Mouse (Mus musculus) neural tube, embryonic 12.5 days (tissue): ENCODE results near the gene Senp1. TPM values are rescaled to one million over a fixed set of nuclear protein-coding genes. Genes with fewer than 3 reads are reported as not detected.

Experiments
- ATAC-seq: fragments of 200-750 bp; cut with Nextera tagmentation; 2 replicates; pipeline ENCODE4 v1.8.0; 2017; ENCODE audit warnings: low read depth, mild to moderate bottlenecking, moderate TSS enrichment, moderate library complexity; ENCODE audit not compliant: low FRiP score
- H3K27ac ChIP-seq: fragments of 300-500 bp; sonication (generic); 2 replicates; pipeline ENCODE4 v1.5.1; 2016
- H3K27me3 ChIP-seq: fragments of 300-500 bp; sonication (generic); replicated peaks from 2 replicates; pipeline ENCODE4 v1.6.1; 2016; ENCODE audit warnings: mild to moderate bottlenecking
- H3K36me3 ChIP-seq: fragments of 300-500 bp; sonication (generic); 2 replicates; pipeline ENCODE4 v1.6.1; 2016; ENCODE audit warnings: mild to moderate bottlenecking
- H3K4me1 ChIP-seq: fragments of 300-500 bp; sonication (generic); 2 replicates; pipeline ENCODE4 v1.6.1; 2016
- H3K4me2 ChIP-seq: fragments of 300-500 bp; sonication (generic); replicated peaks from 2 replicates; pipeline ENCODE4 v1.6.1; 2016; ENCODE audit warnings: mild to moderate bottlenecking
- H3K4me3 ChIP-seq: fragments of 300-500 bp; sonication (generic); 2 replicates; pipeline ENCODE4 v1.5.1; 2016
- H3K9ac ChIP-seq: fragments of 300-500 bp; sonication (generic); 2 replicates; pipeline ENCODE4 v1.6.1; 2016; ENCODE audit warnings: mild to moderate bottlenecking
- H3K9me3 ChIP-seq: fragments of 300-500 bp; sonication (generic); 2 replicates; pipeline ENCODE4 v1.6.1; 2016; ENCODE audit warnings: mild to moderate bottlenecking
- WGBS: fragments of 180-500 bp; shearing (Covaris S2); methylation state at CpG from one replicate; pipeline ENCODE4 v1.1.7; 2016; 5-methylcytosine and 5-hydroxymethylcytosine counted together
- polyA plus RNA-seq: library from polyadenylated mRNA; unstranded; fragments of >200 nt; fragmentation: Nextera tagmentation; extraction: Ambion mirVana; gene quantifications from 2 replicates; pipeline ENCODE4 v1.2.1, GENCODE M21; 2016

The Senp1 gene
- polyA plus RNA-seq, 1 experiment from 2014 or later: 33.1 TPM

- no peak for ATAC-seq
- Histone ChIP-seq H3K4me1 (no peaks in the 10 kb centered on the region), H3K4me2 (no peak overlapping the region), H3K4me3 (no peak overlapping the region), H3K9me3 (no peaks in the 10 kb centered on the region), H3K27me3 (no peaks in the 10 kb centered on the region), H3K9ac (no peak overlapping the region), H3K36me3 (no peaks in the 10 kb centered on the region), H3K27ac (no peak overlapping the region)
- 96% methylated on average over 6 of the region's 6 CpGs for WGBS
Observed at GRCm38 (mm10) chr15:98102401-98102800, 8.9 kb upstream of the Senp1 start.

GRCm38 (mm10) chr15:98098519-98098918 lies 5.0 kb upstream of the Senp1 start:
- H3K36me3 ChIP-seq: no peaks in the 10 kb centered on the region
- H3K9me3 ChIP-seq: no peaks in the 10 kb centered on the region
- no peak for ATAC-seq
- no peak overlapping the region for H3K4me3 ChIP-seq
- H3K9ac ChIP-seq: no peak overlapping the region
- H3K27me3 ChIP-seq: no peaks in the 10 kb centered on the region
- no peaks in the 10 kb centered on the region for H3K4me1 ChIP-seq
- WGBS: 92% methylated on average over 9 of the region's 9 CpGs
- no peak overlapping the region for H3K4me2 ChIP-seq
- no peak overlapping the region for H3K27ac ChIP-seq

GRCm38 (mm10) chr15:98096957-98097356 lies 3.4 kb upstream of the Senp1 start:
- WGBS: 54% methylated on average over 3 of the region's 3 CpGs
- no peak overlapping the region for H3K9ac ChIP-seq
- no peaks in the 10 kb centered on the region for H3K27me3 ChIP-seq
- H3K4me2 ChIP-seq: no peak overlapping the region
- H3K9me3 ChIP-seq: no peaks in the 10 kb centered on the region
- no peak overlapping the region for H3K4me3 ChIP-seq
- no peaks in the 10 kb centered on the region for H3K36me3 ChIP-seq
- H3K4me1 ChIP-seq: peaks cover 3% of the 10 kb centered on the region
- no peak for ATAC-seq
- no peak overlapping the region for H3K27ac ChIP-seq

- 89% methylated on average over 12 of the region's 12 CpGs for WGBS
- Histone ChIP-seq H3K27ac (no peak overlapping the region), H3K4me2 (no peak overlapping the region), H3K4me3 (no peak overlapping the region), H3K9ac (no peak overlapping the region), H3K9me3 (no peaks in the 10 kb centered on the region), H3K27me3 (no peaks in the 10 kb centered on the region), H3K4me1 (peaks cover 11% of the 10 kb centered on the region), H3K36me3 (no peaks in the 10 kb centered on the region)
- ATAC-seq: no peak
Observed at GRCm38 (mm10) chr15:98094905-98095304, 1.4 kb upstream of the Senp1 start.

GRCm38 (mm10) chr15:98092372-98093120 lies 998 bp downstream of the Senp1 start, which contains the start of gene Pfkm:
Gene Pfkm (plus strand): TSS chr15:98092589.
- Histone ChIP-seq H3K9ac (peak within 1 kb of the TSS; percentile 89), H3K4me1 (peaks cover 11% of the 10 kb centered on the region), H3K4me2 (peak within 1 kb of the TSS; percentile 75), H3K9me3 (no peaks in the 10 kb centered on the region), H3K36me3 (peaks cover 8% of the 10 kb centered on the region; the same call in 1 of the 2 replicates), H3K4me3 (peak within 1 kb of the TSS; percentile 89), H3K27ac (peak within 1 kb of the TSS; percentile 86), H3K27me3 (no peaks in the 10 kb centered on the region)
- under 1% methylated on average over 30 of the region's 30 CpGs for WGBS
- peak; percentile 13; the same call in 1 of the 2 replicates for ATAC-seq

- Histone ChIP-seq H3K27me3 (no peaks in the 10 kb centered on the region), H3K9me3 (no peaks in the 10 kb centered on the region), H3K27ac (no peak overlapping the region), H3K4me2 (peak overlapping the region; percentile 75), H3K4me1 (peaks cover 11% of the 10 kb centered on the region), H3K36me3 (peaks cover 8% of the 10 kb centered on the region; the same call in 1 of the 2 replicates), H3K9ac (peak overlapping the region; percentile 89), H3K4me3 (peak overlapping the region; percentile 89)
- 35% methylated on average over 4 of the region's 4 CpGs for WGBS
- ATAC-seq: no peak
Observed at GRCm38 (mm10) chr15:98091841-98092240, 1.7 kb downstream of the Senp1 start.

- Histone ChIP-seq H3K4me1 (peaks cover 11% of the 10 kb centered on the region), H3K27ac (no peak overlapping the region), H3K4me2 (no peak overlapping the region), H3K27me3 (no peaks in the 10 kb centered on the region), H3K9ac (no peak overlapping the region), H3K9me3 (no peaks in the 10 kb centered on the region), H3K36me3 (peaks cover 23% of the 10 kb centered on the region), H3K4me3 (no peak overlapping the region)
- 76% methylated on average over 9 of the region's 9 CpGs for WGBS
- ATAC-seq: no peak
Observed at GRCm38 (mm10) chr15:98089421-98090183, 3.9 kb downstream of the Senp1 start.

GRCm38 (mm10) chr15:98088889-98089288 lies 4.7 kb downstream of the Senp1 start:
- Histone ChIP-seq H3K9me3 (no peaks in the 10 kb centered on the region), H3K27me3 (no peaks in the 10 kb centered on the region), H3K4me1 (peaks cover 11% of the 10 kb centered on the region), H3K9ac (no peak overlapping the region), H3K4me2 (no peak overlapping the region), H3K27ac (no peak overlapping the region), H3K36me3 (peaks cover 24% of the 10 kb centered on the region), H3K4me3 (no peak overlapping the region)
- WGBS: 98% methylated on average over 1 of the region's 1 CpGs
- ATAC-seq: no peak

- 85% methylated on average over 6 of the region's 6 CpGs for WGBS
- H3K9ac ChIP-seq: no peak overlapping the region
- H3K27ac ChIP-seq: no peak overlapping the region
- H3K4me1 ChIP-seq: no peaks in the 10 kb centered on the region
- no peak for ATAC-seq
- no peaks in the 10 kb centered on the region for H3K27me3 ChIP-seq
- H3K4me3 ChIP-seq: no peak overlapping the region
- peaks cover 57% of the 10 kb centered on the region for H3K36me3 ChIP-seq
- no peak overlapping the region for H3K4me2 ChIP-seq
- H3K9me3 ChIP-seq: no peaks in the 10 kb centered on the region
Observed at GRCm38 (mm10) chr15:98076901-98077300, 16.6 kb downstream of the Senp1 start.

- no peaks in the 10 kb centered on the region for H3K4me1 ChIP-seq
- ATAC-seq: no peak
- no peak overlapping the region for H3K4me3 ChIP-seq
- 91% methylated on average over 16 of the region's 16 CpGs for WGBS
- no peak overlapping the region for H3K9ac ChIP-seq
- no peaks in the 10 kb centered on the region for H3K27me3 ChIP-seq
- no peak overlapping the region for H3K4me2 ChIP-seq
- no peaks in the 10 kb centered on the region for H3K9me3 ChIP-seq
- peaks cover 58% of the 10 kb centered on the region for H3K36me3 ChIP-seq
- no peak overlapping the region for H3K27ac ChIP-seq
Observed at GRCm38 (mm10) chr15:98075034-98075433, 18.5 kb downstream of the Senp1 start.

GRCm38 (mm10) chr15:98074521-98074920 lies 19.0 kb downstream of the Senp1 start:
- Histone ChIP-seq H3K9me3 (no peaks in the 10 kb centered on the region), H3K4me1 (no peaks in the 10 kb centered on the region), H3K27me3 (no peaks in the 10 kb centered on the region), H3K9ac (no peak overlapping the region), H3K36me3 (peaks cover 58% of the 10 kb centered on the region), H3K27ac (no peak overlapping the region), H3K4me3 (no peak overlapping the region), H3K4me2 (no peak overlapping the region)
- 91% methylated on average over 8 of the region's 8 CpGs for WGBS
- ATAC-seq: no peak

GRCm38 (mm10) chr15:98070376-98070775 lies 23.2 kb downstream of the Senp1 start:
- no peak overlapping the region for H3K4me2 ChIP-seq
- WGBS: 92% methylated on average over 3 of the region's 3 CpGs
- H3K36me3 ChIP-seq: peaks cover 53% of the 10 kb centered on the region
- no peak overlapping the region for H3K9ac ChIP-seq
- no peaks in the 10 kb centered on the region for H3K4me1 ChIP-seq
- H3K27ac ChIP-seq: no peak overlapping the region
- H3K9me3 ChIP-seq: no peaks in the 10 kb centered on the region
- no peak overlapping the region for H3K4me3 ChIP-seq
- H3K27me3 ChIP-seq: no peaks in the 10 kb centered on the region
- no peak for ATAC-seq
